Mouse (Mus musculus): ENCODE data around the gene Kpnb1.

The Kpnb1 gene

GRCm38 (mm10) chr11:97140811-97141210 lies 46.9 kb downstream of the Kpnb1 start:
- DNase-seq (ENCODE audit: low spot score) = no peak

GRCm38 (mm10) chr11:97139256-97139655 lies 48.4 kb downstream of the Kpnb1 start:
- DNase-seq (ENCODE audit: low spot score) = no peak

GRCm38 (mm10) chr11:97138554-97139226 lies 49.0 kb downstream of the Kpnb1 start:
- DNase-seq (ENCODE audit: low spot score) = no peak

GRCm38 (mm10) chr11:97133270-97133669 lies 54.4 kb downstream of the Kpnb1 start:
- no peak for DNase-seq (ENCODE audit: low spot score)

GRCm38 (mm10) chr11:97132185-97132584 lies 55.5 kb downstream of the Kpnb1 start:
- DNase-seq (ENCODE audit: low spot score) = no peak

GRCm38 (mm10) chr11:97131683-97132082 lies 56.0 kb downstream of the Kpnb1 start:
- DNase-seq (ENCODE audit: low spot score) = no peak

- no peak for DNase-seq (ENCODE audit: low spot score)
Measured at GRCm38 (mm10) chr11:97130318-97130717, 57.4 kb downstream of the Kpnb1 start.

GRCm38 (mm10) chr11:97128956-97129355 lies 58.7 kb downstream of the Kpnb1 start:
- DNase-seq (ENCODE audit: low spot score) = no peak

- DNase-seq (ENCODE audit: low spot score) = no peak
Measured at GRCm38 (mm10) chr11:97127470-97128223, 60.0 kb downstream of the Kpnb1 start.

GRCm38 (mm10) chr11:97126645-97127468 lies 60.8 kb downstream of the Kpnb1 start:
- no peak for DNase-seq (ENCODE audit: low spot score)

- no peak for DNase-seq (ENCODE audit: low spot score)
Measured at GRCm38 (mm10) chr11:97124266-97125036, 63.2 kb downstream of the Kpnb1 start.

- DNase-seq (ENCODE audit: low spot score) = no peak
Measured at GRCm38 (mm10) chr11:97123282-97123890, 64.3 kb downstream of the Kpnb1 start.

GRCm38 (mm10) chr11:97120641-97121040 lies 67.0 kb downstream of the Kpnb1 start:
- no peak for DNase-seq (ENCODE audit: low spot score)

GRCm38 (mm10) chr11:97120221-97120620 lies 67.5 kb downstream of the Kpnb1 start:
- no peak for DNase-seq (ENCODE audit: low spot score)

- DNase-seq (ENCODE audit: low spot score) = no peak
Measured at GRCm38 (mm10) chr11:97115797-97116196, 71.9 kb downstream of the Kpnb1 start.

- DNase-seq (ENCODE audit: low spot score) = no peak
Measured at GRCm38 (mm10) chr11:97114671-97115601, 72.7 kb downstream of the Kpnb1 start, which contains the start of gene Tbx21. TSS of gene Tbx21 (minus strand) at chr11:97115331.

- no peak for DNase-seq (ENCODE audit: low spot score)
Measured at GRCm38 (mm10) chr11:97112519-97113125, 75.1 kb downstream of the Kpnb1 start.
